ENCODE assay signal across 21 mouse cellular contexts in genomic region chr10:84702115-84702514, GRCm38 (mm10). TPM values are rescaled to one million over a fixed set of nuclear protein-coding genes. Genes with fewer than 3 reads are reported as not detected.
"Had no signal": no experiment of that assay in that cellular context is flagged by ENCODE, and none has a peak within 500 bp of the region (broad histone marks: within the 10 kb centered on the region; RNA-seq: fewer than 3 reads in every experiment).

No protein-coding gene starts in this region.

- H3K27ac ChIP-seq: kidney, postnatal 0 days; layer of hippocampus, adult 2 months; lung, embryonic 15.5 days; midbrain, embryonic 10.5 days had no signal

- H3K4me3 ChIP-seq: layer of hippocampus, adult 2 months; lung, embryonic 15.5 days; megakaryocyte, embryonic 14.5 days; midbrain, embryonic 10.5 days had no signal

- DNase-seq: kidney, adult 18-20 months; kidney, adult 9 months; kidney, postnatal 25 days; layer of hippocampus, adult 9-11 months; lung, adult 18-20 months; lung, postnatal 10 days; lung, postnatal 36 days; midbrain, embryonic 14.5 days; thymus, adult 18-20 months; thymus, postnatal 36 days had no signal

- H3K9ac ChIP-seq: lung, embryonic 15.5 days had no signal

- H3K27me3 ChIP-seq: lung, embryonic 15.5 days; megakaryocyte, embryonic 14.5 days had no signal

- ATAC-seq: inflammation-experienced regulatory T-cells, adult 6 months; intestine, embryonic 16.5 days had no signal

- H3K4me2 ChIP-seq: lung, embryonic 15.5 days had no signal

- H3K9me3 ChIP-seq: lung, embryonic 15.5 days; megakaryocyte, embryonic 14.5 days; midbrain, embryonic 10.5 days had no signal

RNA-seq across cellular contexts. Expression of gene Rfx4, which starts 53.7 kb away (rescaled TPM):
- polyA plus RNA-seq: intestine, embryonic 16.5 days; large intestine, adult 2 months; lung, embryonic 15.5 days; small intestine, adult 2 months; spleen, adult 2 months; stomach, embryonic 16.5 days had no signal
